Mouse (Mus musculus) adrenal gland, postnatal 25 days (tissue): ENCODE results near the gene Ptgr1. TPM values are rescaled to one million over a fixed set of nuclear protein-coding genes. Genes with fewer than 3 reads are reported as not detected.

ENCODE experiments used
- DNase-seq: peaks from one replicate; pipeline ENCODE4 v3.0.0; 2021; ENCODE audit warnings: mixed read lengths
- long read RNA-seq: library from polyadenylated mRNA; stranded (forward); transcript quantifications from one replicate; pipeline ENCODE4 v2.0.0, GENCODE M21; 2021
- total RNA-seq: library from RNA; stranded (reverse); gene quantifications from 2 replicates; pipeline ENCODE4 v1.2.3, GENCODE M21; 2021

The Ptgr1 gene
- total RNA-seq = 16.9 and 25.6 TPM in 2 replicates
- long read RNA-seq, transcript Ptgr1-201 (10 exons, 2,296 nt) = major isoform, 16 of 21 reads
- long read RNA-seq, partial matches to known transcripts = 2 of 21 reads
- long read RNA-seq, other reads (novel, unspliced or antisense) = 3 of 21 reads

DNA sequence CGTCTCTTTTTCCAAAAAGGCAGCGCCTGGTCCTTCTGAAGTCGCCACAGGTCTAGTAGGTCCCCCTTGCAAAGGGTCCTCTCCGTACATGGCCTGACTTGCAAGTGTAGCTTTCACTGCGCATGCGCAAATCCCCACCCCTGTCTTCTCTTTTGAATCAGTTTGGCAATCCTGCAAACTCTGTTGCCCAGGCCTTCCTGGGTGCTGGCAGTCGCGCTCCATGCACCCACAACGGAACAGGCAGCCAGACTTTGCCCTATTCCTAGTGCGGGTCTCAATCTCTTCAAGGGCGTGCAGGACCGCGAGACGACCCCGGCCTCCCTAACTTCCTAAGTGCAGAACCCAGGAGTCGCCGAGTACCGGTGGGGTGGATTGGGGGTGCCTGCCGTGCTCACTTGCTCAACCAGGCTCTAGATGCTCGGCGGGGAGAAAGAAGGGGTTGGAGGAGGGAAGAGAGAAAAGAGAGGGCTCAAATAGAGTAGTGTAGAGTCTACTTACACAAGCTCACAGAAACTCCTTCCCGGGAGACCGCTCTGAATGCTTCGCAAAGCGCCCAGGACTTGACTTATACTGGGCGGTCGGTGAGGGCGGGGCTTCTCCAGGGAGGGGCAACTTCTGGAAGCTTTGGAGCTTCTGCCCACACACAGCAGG lies at the start of gene Ptgr1:
Ptgr1 (minus strand) TSS at position 580 of the 651 bp plus-strand sequence.
- peak; percentile 86 for DNase-seq

DNA sequence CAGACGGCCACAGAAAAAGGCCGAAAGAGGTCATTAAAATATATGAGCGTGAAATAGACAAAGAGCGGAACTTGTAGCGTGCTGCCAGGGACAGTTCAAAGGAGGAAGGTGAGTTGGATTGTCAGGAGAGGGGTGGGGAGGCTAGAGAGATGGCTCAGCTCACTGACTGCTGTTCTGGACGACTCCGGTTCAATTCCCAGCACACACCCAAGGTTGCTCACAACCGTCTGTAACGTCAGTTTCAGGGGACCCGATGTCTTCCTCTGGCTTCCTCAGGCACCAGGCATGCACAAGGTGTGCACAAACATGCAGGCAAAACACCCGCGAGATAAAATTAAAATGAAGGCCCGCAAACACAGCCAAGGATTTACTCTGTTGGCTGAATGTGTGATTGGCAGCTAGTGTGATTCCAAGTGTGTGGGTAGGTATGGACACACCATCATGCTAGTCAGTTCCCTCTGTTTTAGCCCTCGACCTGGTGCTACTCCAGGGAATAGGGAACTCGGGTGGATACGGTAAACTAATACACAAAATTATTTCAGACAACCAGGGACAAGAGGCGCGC lies 48.9 kb upstream of the Ptgr1 start:
- no peak for DNase-seq

DNA sequence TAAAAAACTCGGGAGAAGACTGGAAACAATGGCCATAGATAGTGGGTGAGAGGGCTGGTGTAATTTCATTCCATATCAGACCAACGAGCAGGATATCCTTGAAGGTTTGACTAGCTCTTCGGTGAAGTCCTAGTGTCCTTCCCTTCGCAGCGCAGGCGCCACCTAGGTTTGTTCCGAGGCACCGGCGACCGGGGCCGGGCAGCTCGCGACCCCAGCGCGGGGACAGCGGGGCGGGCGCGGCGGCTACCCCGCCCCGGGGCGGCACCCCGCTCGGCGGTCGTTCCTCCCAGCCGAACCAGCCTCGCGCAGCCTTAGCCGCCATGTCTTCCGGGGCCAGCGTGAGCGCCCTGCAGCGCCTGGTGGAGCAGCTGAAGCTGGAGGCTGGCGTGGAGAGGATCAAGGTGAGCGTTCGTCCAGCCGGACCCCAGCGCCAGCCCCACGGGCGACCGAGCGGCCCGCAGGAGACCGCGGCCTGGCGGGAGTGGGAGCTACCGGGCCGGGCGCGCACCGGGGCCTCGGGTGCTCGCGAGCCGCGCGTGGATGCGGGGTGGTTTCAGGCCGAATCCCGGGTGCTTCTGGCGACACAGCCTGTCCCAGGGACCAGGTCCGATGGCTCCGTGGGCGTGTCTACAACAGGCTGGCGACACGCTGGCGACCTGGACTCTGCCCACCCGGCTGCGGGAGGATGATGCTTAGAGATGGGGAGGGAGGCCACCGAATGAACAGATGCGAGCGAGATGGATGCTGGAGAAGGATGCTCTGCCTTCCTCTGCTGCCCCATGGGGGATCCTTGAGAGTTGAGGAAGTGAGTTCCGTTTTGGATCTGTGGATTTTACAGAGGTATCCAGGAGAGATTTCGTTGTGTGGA lies 48.2 kb upstream of the Ptgr1 start, which contains the start of gene Gng10:
Gng10 (plus strand) TSS at position 171 of the 868 bp plus-strand sequence.
- DNase-seq = peak; percentile 77

DNA sequence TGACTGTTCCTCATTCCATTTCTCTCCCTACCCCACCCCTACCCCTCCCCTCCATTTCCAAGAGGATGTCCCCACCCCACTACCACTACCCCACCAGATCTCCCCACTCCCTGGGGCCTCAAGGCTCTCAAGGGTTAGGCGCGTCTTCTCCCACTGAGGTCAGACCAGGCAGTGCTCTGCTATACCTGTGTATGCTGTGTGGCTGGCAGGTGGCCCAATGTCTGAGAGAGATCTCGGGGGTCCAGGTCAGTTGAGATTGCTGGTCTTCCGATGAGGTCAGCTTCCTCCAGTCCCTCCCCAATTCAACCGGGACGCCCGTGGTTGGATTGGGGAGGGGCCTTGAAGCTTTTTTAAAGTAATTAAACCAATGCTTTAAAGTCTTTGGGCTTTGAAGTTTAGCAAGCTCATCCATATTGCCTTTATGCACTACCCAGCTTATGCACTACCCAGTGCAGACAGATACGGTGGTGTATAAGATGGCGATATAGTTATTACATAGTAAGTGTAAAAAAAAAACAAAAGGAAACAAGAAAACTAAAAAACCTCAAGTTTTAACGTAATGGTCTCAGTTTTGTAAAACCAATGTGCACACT lies 47.5 kb upstream of the Ptgr1 start:
- no peak for DNase-seq

DNA sequence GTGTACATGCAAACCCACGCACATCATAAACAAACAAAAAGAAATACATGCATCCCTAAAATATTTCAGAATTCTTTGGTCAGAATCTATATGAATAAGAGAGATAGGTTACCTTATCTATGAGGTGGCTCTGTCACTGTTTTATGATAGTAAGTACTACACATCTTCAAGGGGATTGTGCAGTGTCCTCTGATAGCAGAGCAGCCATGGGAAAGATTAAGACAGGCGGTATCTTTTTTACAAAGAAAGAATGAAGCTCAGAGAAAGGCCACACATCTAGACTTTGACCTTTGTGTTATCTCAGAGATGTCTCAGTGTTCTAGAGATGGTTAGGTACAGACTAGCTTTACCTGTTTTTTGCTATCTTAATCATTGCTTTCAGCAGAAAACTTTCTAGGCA lies 30.0 kb upstream of the Ptgr1 start:
- DNase-seq = no peak

DNA sequence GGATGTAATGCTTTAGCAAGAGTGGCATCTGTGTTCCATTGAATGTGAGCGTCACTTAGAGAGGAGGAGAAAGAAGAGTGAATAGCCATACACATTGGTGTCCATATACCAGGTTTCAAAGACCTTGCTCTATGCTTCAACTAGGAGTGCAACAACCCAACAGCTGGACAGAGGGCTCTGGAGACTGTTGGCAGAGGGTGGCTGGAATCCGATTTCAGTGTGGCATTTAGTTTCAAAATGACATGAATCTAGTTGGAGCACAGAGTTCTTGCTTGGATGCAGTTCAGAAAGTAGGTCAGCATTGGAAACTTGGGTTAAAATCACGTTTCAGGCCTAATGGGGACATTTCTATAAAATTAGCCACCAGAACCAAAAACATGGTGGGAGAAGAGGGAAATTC lies 28.3 kb upstream of the Ptgr1 start:
- DNase-seq = no peak

DNA sequence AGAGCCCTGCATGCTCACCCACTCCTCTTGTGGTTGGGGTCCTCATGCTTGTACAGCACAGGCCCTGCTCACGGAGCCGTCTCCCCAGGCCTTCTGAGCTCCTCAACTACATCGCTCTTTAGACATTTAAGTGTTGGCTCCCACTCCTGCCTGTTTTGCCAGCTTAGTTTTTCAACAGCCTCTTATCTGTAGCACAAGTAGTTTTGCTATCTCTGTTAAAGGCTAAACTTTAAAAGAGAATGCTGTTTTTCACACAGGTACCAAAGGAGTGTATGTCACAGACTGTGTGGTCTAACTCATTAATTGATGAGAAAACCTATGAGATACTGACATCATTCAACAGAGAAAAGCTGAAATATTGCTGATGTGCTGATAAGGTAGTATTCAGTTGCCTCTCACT lies 24.5 kb upstream of the Ptgr1 start:
- no peak for DNase-seq

DNA sequence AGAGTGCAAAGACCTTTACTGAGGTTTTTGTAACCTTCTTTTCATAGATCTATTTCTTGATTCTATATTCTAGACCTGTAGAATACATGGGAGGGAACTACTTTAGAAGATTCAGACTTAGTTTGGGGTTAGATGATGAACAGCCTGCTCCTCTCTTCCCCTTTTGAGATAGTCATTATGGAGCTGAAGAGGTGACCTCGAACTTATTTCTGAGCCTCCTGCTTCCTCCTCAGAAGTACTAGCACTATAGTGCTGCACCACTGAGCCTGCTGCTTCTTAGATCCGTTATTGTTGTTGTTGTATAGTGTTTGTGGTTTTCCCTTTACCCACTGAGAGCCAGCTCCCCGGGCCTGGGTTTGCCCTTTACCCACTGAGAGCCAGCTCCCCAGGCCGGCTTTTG lies 22.8 kb upstream of the Ptgr1 start:
- no peak for DNase-seq

DNA sequence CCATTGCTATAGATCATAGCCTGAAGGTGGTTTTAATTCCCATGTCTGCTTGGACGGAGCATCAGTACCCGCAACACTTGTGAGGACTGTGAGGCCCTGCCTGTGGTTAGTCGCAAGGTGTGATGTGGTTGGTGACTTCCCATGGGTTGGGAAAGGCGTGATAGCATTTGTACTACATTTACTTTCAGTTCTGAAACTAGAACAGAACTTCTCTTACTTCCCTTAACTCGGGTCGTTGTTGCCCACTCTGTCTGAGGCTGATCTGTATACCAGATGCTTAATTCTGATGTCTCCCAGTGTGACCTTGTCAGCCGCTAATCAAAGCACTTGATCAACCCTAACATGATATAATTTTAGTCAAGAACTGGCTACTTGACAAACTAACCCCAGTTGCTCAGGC lies 22.3 kb upstream of the Ptgr1 start:
- no peak for DNase-seq

DNA sequence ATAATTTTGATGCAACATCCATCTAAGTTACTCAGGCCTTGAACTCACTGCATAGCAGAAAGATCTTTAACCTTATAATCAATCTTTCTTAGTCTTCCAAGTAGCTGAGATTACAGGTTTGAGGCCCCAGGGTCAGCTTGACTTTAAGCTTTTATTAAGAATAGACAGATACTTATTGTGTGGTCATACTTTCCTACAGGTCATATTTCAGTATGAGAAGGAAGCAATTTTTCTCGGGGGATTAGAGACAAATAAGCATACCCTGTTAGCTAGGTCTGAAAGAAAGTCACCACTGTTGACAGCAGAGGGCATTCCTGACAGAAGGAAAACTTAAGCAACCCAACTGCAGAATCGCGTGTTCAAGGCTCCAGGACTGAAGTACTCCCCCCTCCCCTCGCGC lies 21.1 kb upstream of the Ptgr1 start:
- no peak for DNase-seq

DNA sequence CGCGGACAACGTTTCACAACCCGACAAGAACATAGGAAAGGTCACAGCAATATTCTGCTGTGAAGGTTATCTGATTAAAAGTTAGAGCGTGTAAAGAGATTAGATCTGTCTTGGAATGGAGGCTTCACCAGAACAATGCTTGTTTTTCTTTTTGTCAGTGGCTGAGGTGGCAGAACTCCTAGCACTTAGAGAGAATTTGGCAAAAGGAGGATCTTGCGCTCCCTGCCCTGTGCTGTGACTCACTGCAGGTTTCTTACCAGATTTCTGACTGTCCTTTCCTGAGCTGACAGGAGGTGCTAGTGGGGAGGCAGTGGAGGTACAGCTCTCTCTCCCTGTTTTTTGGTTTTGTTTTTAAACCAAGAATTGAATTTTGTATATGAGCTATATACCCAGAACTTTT lies 20.1 kb upstream of the Ptgr1 start:
- DNase-seq = no peak

DNA sequence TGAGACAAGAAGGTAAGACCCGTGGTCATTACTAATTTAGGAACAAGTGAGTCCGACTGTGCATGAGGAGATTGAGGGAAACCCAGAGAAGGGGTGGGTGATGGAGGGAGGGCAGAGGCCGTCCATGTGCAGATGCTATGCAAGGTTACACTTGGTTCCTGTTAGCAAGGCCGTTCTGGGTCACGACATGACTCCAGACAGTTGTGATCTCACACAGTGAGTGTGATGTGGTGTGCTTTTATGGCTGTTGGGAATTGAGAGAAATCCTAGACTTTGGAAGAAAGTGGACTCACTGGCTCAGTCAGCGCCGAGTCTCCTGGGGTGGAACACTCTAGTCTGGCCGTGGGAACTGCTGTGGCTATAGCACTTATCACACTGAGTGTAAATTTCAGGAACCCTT lies 19.3 kb upstream of the Ptgr1 start:
- DNase-seq = no peak

DNA sequence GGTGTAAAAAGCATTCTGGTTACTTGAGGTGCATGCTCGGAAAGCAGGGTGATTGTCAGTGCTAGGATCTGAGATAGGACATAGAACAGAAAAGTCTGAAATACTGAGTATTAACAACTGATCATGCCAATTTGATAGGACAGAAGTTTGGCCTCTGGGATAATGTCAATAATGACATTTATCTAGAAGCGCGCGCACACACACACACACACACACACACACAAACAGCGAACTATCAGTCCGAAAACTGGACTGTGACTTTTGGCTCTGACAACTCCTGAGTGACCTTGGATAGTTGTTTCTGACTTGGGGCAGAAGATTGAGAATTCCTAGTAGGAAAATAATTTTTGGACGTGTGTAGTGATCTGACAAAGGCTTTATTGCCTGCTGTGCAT lies 16.9 kb upstream of the Ptgr1 start:
- no peak for DNase-seq

DNA sequence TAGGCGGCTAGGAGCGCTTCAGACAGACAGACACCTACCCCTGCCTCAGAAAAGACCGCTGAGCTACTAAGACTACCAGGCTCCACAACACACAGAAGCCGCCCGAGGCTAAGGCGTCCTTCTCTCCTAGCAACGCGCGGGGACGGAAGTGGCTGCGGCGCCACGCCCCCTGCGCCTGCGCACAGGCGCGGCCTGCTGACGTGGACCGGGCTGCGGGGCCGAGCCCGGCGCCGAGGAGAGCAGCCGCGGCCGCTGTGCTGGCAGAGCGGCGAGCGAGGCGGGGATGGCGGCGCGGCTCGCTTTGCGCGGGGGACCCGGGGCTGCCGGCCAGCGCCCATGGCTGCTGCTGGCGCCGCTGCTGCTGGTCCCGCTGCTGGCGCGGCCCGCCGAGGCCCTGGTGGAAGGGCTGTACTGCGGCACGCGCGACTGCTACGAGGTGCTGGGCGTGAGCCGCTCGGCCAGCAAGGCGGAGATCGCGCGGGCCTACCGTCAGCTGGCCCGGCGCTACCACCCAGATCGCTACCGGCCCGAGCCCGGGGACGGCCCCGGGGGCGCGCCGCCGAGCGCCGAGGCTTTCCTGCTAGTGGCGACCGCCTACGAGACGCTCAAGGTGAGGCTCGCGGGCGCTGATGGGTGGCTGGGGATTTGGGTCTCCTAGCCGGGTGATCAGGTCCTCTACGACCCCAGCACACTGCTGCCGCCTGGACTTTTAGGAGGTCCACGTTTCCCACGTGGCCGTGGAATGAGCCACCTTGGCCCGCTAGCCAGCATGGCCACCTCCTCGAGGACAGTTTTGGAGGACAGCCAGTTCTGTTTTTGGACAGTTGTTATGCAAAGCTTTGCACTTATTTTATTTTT lies 16.3 kb upstream of the Ptgr1 start, which contains the start of gene Gm20503:
Gm20503 (plus strand) TSS at position 263 of the 858 bp plus-strand sequence.
- DNase-seq = peak; percentile 94

DNA sequence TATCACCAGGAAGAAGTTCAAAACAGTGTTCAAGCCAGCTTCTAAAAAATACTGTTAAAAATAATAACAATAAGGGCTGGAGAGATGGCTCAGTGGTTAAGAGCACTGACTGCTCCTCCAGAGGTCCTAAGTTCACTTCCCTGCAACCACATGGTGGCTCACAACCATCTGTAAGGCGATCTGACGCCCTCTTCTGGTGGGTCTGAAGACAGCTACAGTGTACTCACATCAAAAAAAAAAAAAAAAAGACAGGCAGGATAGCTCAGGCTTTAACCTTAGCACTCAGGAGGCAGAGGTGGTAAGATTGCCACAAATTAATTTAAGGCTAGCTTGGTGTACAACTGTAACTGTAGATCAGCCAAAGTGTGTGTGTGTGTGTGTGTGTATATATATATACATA lies 13.7 kb upstream of the Ptgr1 start:
- DNase-seq = peak; percentile 33

DNA sequence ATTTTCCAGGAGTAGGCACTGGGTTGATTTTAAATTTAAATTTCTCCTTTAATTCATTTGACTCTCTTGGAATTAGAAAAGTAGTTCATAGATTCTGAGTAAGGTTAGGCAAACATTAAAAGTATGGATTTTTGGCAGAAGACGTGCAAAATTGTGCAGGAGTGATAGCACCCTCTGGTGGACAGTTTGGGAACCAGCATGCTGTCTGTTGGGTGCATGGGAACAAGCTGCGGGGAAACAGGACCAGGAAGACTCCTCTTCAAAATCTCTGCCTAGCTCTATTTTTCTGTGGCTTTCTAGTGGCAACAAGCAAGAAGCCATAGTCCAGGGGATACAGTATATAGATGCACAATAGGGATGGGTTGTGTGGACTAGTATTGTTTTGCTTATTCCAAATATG lies 12.8 kb upstream of the Ptgr1 start:
- DNase-seq = peak; percentile 75

DNA sequence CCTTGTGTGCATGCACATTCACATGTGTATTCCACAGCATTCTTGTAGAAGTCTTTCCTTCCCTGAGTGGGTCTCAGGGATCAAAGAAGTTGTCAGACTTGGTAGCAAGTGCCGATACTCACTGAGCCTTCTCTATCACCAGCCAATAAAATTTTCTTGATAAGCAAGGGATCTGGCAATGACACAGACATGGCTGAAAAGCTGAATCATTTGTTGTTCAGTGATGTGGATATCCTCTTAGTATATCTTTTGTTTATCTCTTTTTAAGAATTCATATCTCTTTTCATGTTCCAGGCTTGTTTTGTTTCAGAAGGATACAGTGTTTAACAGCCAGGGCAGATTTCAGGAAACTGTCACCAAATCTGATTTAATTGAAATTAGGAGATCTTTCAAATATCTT lies 11.8 kb upstream of the Ptgr1 start:
- no peak for DNase-seq

DNA sequence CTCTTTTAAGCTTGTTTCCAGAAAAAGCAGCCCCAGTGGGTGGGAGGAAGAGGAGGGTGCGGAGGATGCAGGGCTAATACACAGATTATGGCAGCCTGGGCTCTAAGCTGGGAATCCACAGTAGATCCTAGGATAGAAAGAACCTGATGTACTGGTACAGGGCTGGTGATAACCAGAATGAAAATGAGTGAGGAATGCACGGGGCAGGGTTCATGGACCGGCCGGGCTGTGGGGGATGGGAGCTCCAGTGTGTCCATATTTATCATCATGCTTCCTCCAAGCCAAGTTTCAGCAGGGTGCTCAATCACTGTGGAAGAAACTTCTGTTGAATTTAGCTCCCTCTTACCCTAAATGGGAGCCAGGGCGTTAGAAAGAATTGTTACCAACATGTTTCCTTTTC lies 10.2 kb upstream of the Ptgr1 start:
- no peak for DNase-seq

DNA sequence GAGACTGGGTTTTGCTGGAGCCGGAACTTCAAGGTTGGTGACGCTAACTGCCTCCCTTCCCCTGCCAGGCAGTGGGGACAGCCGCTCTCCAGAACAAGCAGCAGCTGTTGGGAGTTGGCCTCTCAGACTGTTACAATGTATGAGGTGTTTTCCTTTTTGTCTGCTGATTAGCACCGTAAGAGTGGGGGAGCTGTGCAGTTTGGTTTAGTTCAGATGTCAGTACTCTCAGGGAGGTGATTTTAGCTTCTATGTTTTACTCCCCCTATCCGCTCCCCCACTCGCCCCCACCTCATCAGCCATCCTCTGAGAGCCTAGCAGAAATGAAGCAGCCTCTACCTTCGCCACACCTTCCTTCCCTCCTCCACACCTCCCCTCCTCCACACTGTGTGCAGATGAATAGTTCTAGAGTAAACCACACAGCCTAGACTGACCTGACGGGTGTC lies 8.4 kb upstream of the Ptgr1 start:
- DNase-seq = peak; percentile 26

DNA sequence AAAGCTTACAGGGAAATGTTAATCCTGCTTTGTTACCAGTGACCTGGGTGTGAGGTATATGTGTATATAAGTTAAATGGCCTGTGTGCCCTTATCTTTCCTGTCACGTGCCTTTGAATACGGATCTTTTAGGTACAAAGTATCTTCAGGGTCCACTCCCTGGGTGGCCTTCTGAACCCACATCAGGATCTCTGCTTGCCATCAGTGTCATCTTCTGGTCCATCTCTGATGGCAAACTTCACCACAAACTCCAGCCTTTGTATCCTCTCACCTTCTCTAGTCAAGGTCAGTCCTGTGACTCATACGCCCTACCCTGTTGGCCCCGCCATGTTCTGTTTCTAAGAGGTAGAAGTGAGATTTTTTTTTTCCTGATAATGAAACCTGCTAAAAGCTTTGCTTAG lies 7.8 kb upstream of the Ptgr1 start, which contains the start of gene Dnajc25:
Dnajc25 (plus strand) TSS at position 301 of the 400 bp plus-strand sequence.
- DNase-seq = no peak

DNA sequence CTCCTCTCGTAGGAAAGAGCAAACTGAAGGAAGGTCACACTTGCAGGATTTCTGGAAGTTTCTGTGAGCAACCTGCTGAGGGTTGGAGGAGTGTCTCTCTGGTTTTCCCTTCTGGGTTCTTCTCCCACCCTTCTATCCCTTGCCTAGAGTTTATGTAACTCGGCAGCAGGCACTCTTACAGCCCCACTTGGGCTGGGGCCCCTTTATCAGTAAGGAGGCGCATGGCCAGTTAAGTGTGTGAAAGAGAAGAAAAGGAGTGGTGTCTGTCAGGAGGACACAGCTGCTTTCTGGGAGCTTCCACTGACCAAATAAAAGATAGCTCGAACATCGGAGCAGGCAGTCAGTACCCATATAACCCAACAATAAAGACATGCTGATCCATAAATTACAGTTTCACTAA lies 5.3 kb upstream of the Ptgr1 start:
- no peak for DNase-seq
